Mouse (Mus musculus) heart, embryonic 11.5 days (tissue): ENCODE results near the gene Gtf2f1. TPM values are rescaled to one million over a fixed set of nuclear protein-coding genes. Genes with fewer than 3 reads are reported as not detected.

ENCODE experiments used
- ATAC-seq: fragments of 200-750 bp; cut with Nextera tagmentation; replicated peaks from 2 replicates; pipeline ENCODE4 v1.8.0; 2017; ENCODE audit warnings: moderate library complexity; ENCODE audit not compliant: insufficient number of reproducible peaks, low FRiP score, low TSS enrichment
- H3K27ac ChIP-seq: fragments of 300-500 bp; sonication (generic); 2 replicates; pipeline ENCODE4 v1.5.1; 2014; ENCODE audit warnings: mild to moderate bottlenecking, low read depth, low read length
- H3K27me3 ChIP-seq: fragments of 300-500 bp; sonication (generic); 2 replicates; pipeline ENCODE4 v1.6.1; 2014; ENCODE audit warnings: mild to moderate bottlenecking, low read length, mixed read lengths; ENCODE audit not compliant: control insufficient read depth, insufficient read depth
- H3K36me3 ChIP-seq: fragments of 300-500 bp; sonication (generic); 2 replicates; pipeline ENCODE4 v1.6.1; 2014; ENCODE audit warnings: mild to moderate bottlenecking, low read length, moderate library complexity, mixed read lengths; ENCODE audit not compliant: control insufficient read depth, insufficient read depth
- H3K4me1 ChIP-seq: fragments of 300-500 bp; sonication (generic); 2 replicates; pipeline ENCODE4 v1.6.1; 2014; ENCODE audit warnings: low read length; ENCODE audit not compliant: control insufficient read depth, insufficient read depth
- H3K4me2 ChIP-seq: fragments of 300-500 bp; sonication (generic); 2 replicates; pipeline ENCODE4 v1.6.1; 2014; ENCODE audit warnings: mild to moderate bottlenecking, moderate library complexity
- H3K4me3 ChIP-seq: fragments of 300-500 bp; sonication (generic); 2 replicates; pipeline ENCODE4 v1.5.1; 2014; ENCODE audit warnings: low read depth, low read length
- H3K9ac ChIP-seq: fragments of 300-500 bp; sonication (generic); 2 replicates; pipeline ENCODE4 v1.6.1; 2014; ENCODE audit warnings: mild to moderate bottlenecking, low read depth, low read length, moderate library complexity
- H3K9me3 ChIP-seq: fragments of 300-500 bp; sonication (generic); replicated peaks from 2 replicates; pipeline ENCODE4 v1.6.1; 2016; ENCODE audit warnings: low read length; ENCODE audit not compliant: control insufficient read depth
- WGBS: fragments of 180-500 bp; shearing (Covaris S2); extraction: QIAGEN DNeasy Blood & Tissue Kit; methylation state at CpG from one replicate; pipeline ENCODE4 v1.1.7; 2014; ENCODE audit not compliant: insufficient replicate concordance; 5-methylcytosine and 5-hydroxymethylcytosine counted together
- polyA plus RNA-seq: library from polyadenylated mRNA; unstranded; fragments of >200 nt; fragmentation: Nextera tagmentation; extraction: Ambion mirVana; gene quantifications from 2 replicates; pipeline ENCODE4 v1.2.1, GENCODE M21; 2014

Gene Gtf2f1
- polyA plus RNA-seq, 1 experiment from 2014 or later = 41.3 TPM

DNA sequence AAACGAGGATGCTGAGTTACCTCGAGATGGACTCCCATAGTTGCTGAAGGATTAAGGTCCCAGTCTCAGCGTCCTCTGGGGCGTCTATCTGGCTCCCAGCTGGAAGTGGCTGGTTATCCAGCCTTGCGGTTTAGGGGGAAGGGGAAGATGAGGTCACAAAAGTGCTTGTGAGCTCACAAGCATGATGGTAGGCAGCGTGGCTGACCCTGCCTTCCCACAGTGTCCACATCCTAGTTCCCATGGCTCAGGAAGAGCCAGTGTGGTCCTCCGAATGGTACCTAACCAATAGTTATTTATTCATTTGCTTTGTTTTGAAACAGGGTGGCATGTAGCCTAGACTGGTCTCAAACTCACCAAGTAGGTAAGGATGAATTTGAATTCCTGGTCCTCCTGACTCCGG, 30.5 kb upstream of the Gtf2f1 start, which contains the start of gene Slc25a41:
Gene Slc25a41 (minus strand): TSS at position 101 of the 400 bp plus-strand sequence.
- H3K4me1 ChIP-seq = peaks cover 3% of the 10 kb centered on the region; the same call in 1 of the 2 replicates
- H3K9ac ChIP-seq = no peak within 1 kb of the TSS
- H3K4me2 ChIP-seq = no peak within 1 kb of the TSS
- WGBS = 65% methylated on average over 8 of the region's 8 CpGs
- H3K27ac ChIP-seq = no peak within 1 kb of the TSS
- no peaks in the 10 kb centered on the region for H3K36me3 ChIP-seq
- no peaks in the 10 kb centered on the region for H3K9me3 ChIP-seq
- no peak within 1 kb of the TSS for H3K4me3 ChIP-seq
- H3K27me3 ChIP-seq = peaks cover 11% of the 10 kb centered on the region
- no peak for ATAC-seq

GRCm38 (mm10) chr17:57038978-57039377, 27.9 kb upstream of the Gtf2f1 start:
- H3K27ac ChIP-seq = no peak overlapping the region
- no peaks in the 10 kb centered on the region for H3K36me3 ChIP-seq
- peaks cover 3% of the 10 kb centered on the region; the same call in 1 of the 2 replicates for H3K4me1 ChIP-seq
- no peak overlapping the region for H3K4me2 ChIP-seq
- no peak overlapping the region for H3K4me3 ChIP-seq
- peaks cover 11% of the 10 kb centered on the region for H3K27me3 ChIP-seq
- ATAC-seq = no peak
- 35% methylated on average over 8 of the region's 8 CpGs for WGBS
- no peaks in the 10 kb centered on the region for H3K9me3 ChIP-seq
- H3K9ac ChIP-seq = no peak overlapping the region

- Histone ChIP-seq H3K4me3 (no peak overlapping the region), H3K27me3 (no peaks in the 10 kb centered on the region)
- WGBS = 78% methylated on average over 4 of the region's 4 CpGs
Measured at GRCm38 (mm10) chr17:57032854-57033253, 21.8 kb upstream of the Gtf2f1 start.

GRCm38 (mm10) chr17:57031661-57032420, 20.8 kb upstream of the Gtf2f1 start:
- Histone ChIP-seq H3K9me3 (no peaks in the 10 kb centered on the region), H3K4me3 (peak overlapping the region; percentile 97), H3K4me1 (peaks cover 13% of the 10 kb centered on the region), H3K27me3 (no peaks in the 10 kb centered on the region), H3K36me3 (peaks cover 10% of the 10 kb centered on the region), H3K4me2 (peak overlapping the region; percentile 68), H3K27ac (peak overlapping the region; percentile 81), H3K9ac (peak overlapping the region; percentile 65)
- peak; percentile 98 for ATAC-seq
- under 1% methylated on average over 37 of the region's 38 CpGs for WGBS

More at GRCm38 (mm10) chr17:57032854-57033253, 21.8 kb upstream of the Gtf2f1 start:
- Histone ChIP-seq H3K36me3 (peaks cover 4% of the 10 kb centered on the region), H3K4me1 (peaks cover 13% of the 10 kb centered on the region), H3K9ac (no peak overlapping the region), H3K27ac (no peak overlapping the region), H3K9me3 (no peaks in the 10 kb centered on the region), H3K4me2 (peak overlapping the region; percentile 68)
- no peak for ATAC-seq

DNA sequence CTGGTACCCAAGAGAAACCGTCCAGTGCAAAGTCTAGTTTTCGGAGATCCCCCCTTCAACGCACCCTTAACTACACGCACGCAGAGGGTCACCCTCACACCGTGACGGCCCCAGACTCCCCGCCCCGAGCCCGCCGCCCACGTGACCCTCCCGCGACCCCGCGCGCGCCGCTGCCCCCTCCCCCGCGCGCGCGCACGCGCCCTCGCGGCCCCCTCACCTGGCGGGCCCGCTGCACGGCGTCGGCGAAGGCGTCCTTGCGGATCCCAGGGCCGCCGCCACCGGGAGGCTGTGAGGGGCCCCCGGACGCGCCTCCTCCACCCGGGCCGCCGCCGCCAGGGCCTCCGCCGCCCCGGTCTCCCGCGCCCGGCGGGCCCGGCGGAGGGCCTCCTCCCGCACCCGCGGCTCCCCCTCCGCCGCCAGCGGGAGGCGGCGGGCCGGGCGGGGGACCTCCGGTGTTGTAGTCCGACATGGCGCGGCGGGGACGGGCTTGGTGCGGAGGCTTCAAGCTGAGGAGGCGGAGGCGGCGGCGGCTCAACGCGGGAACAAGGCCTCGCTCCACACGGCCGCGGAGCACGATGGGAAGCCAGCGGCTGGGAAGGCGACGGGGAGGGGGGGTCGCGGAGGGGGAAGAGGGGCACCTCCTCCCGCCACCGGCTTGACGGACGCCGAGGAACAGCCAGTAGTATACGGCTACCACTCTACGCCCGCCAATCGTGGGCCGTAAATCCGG, 20.0 kb upstream of the Gtf2f1 start, which contains the start of gene Khsrp:
Gene Khsrp (minus strand): TSS at position 592 of the 730 bp plus-strand sequence.
- WGBS = under 1% methylated on average over 51 of the region's 99 CpGs

GRCm38 (mm10) chr17:57029691-57030090, 18.6 kb upstream of the Gtf2f1 start:
- WGBS = 33% methylated on average over 8 of the region's 8 CpGs
- Histone ChIP-seq H3K27ac (0 out of 2 replicates have a peak overlapping the region, but pooled peaks have one; percentile 96), H3K9ac (peak overlapping the region; percentile 98), H3K4me3 (peak overlapping the region; percentile 97), H3K36me3 (peaks cover 23% of the 10 kb centered on the region), H3K27me3 (no peaks in the 10 kb centered on the region), H3K4me1 (peaks cover 13% of the 10 kb centered on the region), H3K4me2 (peak overlapping the region; percentile 98), H3K9me3 (no peaks in the 10 kb centered on the region)
- ATAC-seq = no peak

More for the DNA sequence above, 20.0 kb upstream of the Gtf2f1 start, which contains the start of gene Khsrp:
- Histone ChIP-seq H3K36me3 (peaks cover 15% of the 10 kb centered on the region), H3K9me3 (no peaks in the 10 kb centered on the region), H3K4me2 (peak within 1 kb of the TSS; percentile 98), H3K4me1 (peaks cover 13% of the 10 kb centered on the region), H3K27ac (peak within 1 kb of the TSS; percentile 96), H3K27me3 (no peaks in the 10 kb centered on the region), H3K4me3 (peak within 1 kb of the TSS; percentile 97), H3K9ac (peak within 1 kb of the TSS; percentile 98)
- ATAC-seq = no peak

GRCm38 (mm10) chr17:57027471-57027870, 16.4 kb upstream of the Gtf2f1 start:
- Histone ChIP-seq H3K4me3 (no peak overlapping the region), H3K9ac (no peak overlapping the region), H3K27me3 (no peaks in the 10 kb centered on the region), H3K36me3 (peaks cover 46% of the 10 kb centered on the region), H3K4me1 (peaks cover 13% of the 10 kb centered on the region), H3K9me3 (no peaks in the 10 kb centered on the region), H3K4me2 (no peak overlapping the region), H3K27ac (no peak overlapping the region)
- ATAC-seq = no peak
- WGBS = 82% methylated on average over 4 of the region's 4 CpGs

- Histone ChIP-seq H3K27me3 (no peaks in the 10 kb centered on the region), H3K27ac (no peak overlapping the region), H3K9me3 (no peaks in the 10 kb centered on the region), H3K9ac (no peak overlapping the region), H3K4me1 (no peaks in the 10 kb centered on the region), H3K4me2 (no peak overlapping the region), H3K36me3 (peaks cover 43% of the 10 kb centered on the region), H3K4me3 (no peak overlapping the region)
- ATAC-seq = no peak
- 87% methylated on average over 5 of the region's 5 CpGs for WGBS
Measured at GRCm38 (mm10) chr17:57020960-57021359, 9.9 kb upstream of the Gtf2f1 start.
